In genomic region chr8:119437506-119437905, GRCm38 (mm10) we compare ENCODE assay signal across 11 mouse cellular contexts. TPM values are rescaled to one million over a fixed set of nuclear protein-coding genes. Genes with fewer than 3 reads are reported as not detected.
DNase-seq lines count a peak whose midpoint lies in the region; ATAC-seq and TF ChIP-seq lines count a peak whose summit lies in the region.
"Had no signal": no experiment of that assay in that cellular context is flagged by ENCODE, and none has a peak within 500 bp of the region (broad histone marks: within the 10 kb centered on the region; RNA-seq: fewer than 3 reads in every experiment).

No protein-coding gene starts in this region.

- intact Hi-C loops in heart, postnatal 36 days (cut with DNase I) = loop anchor here (2.0 kb wide), 1 partner anchor 15 kb away; no protein-coding TSS in a partner anchor

- no peak for TF ChIP-seq CTCF in G1E (IDR thresholded peaks at IDR 0.05; ENCODE audit: low read depth, low read length)

- peaks cover 35% of the 10 kb centered on the region for H3K4me1 ChIP-seq in heart, embryonic 10.5 days
- H3K4me1 ChIP-seq in G1E (ENCODE audit: insufficient read depth, low read depth, low read length) = peaks cover 19% of the 10 kb centered on the region
- H3K4me1 ChIP-seq in kidney, embryonic 15.5 days = peaks cover 43% of the 10 kb centered on the region
- no peaks in the 10 kb centered on the region for H3K4me1 ChIP-seq in hindbrain, embryonic 11.5 days (replicated peaks; ENCODE audit: control insufficient read depth, insufficient read depth, low read length)

- H3K4me3 ChIP-seq in heart, embryonic 10.5 days = peak overlapping the region; percentile 5; the same call in 1 of the 2 replicates
- peak overlapping the region; percentile 30; the same call in 1 of the 2 replicates for H3K4me3 ChIP-seq in G1E (ENCODE audit: low read depth, low read length)
- peak overlapping the region; percentile 16 for H3K4me3 ChIP-seq in kidney, embryonic 15.5 days (replicated peaks)
- H3K4me3 ChIP-seq in hindbrain, embryonic 11.5 days (ENCODE audit: low read depth, low read length) = no peak overlapping the region
- H3K4me3 ChIP-seq: layer of hippocampus, adult 2 months had no signal

- no peaks in the 10 kb centered on the region for H3K9me3 ChIP-seq in heart, embryonic 10.5 days
- H3K9me3 ChIP-seq in G1E (replicated peaks) = no peaks in the 10 kb centered on the region
- no peaks in the 10 kb centered on the region for H3K9me3 ChIP-seq in kidney, embryonic 15.5 days (replicated peaks)
- no peaks in the 10 kb centered on the region for H3K9me3 ChIP-seq in hindbrain, embryonic 11.5 days (ENCODE audit: control insufficient read depth, low read length)

- 71% methylated on average over 11 of the region's 11 CpGs for WGBS in heart, embryonic 10.5 days
- 65% methylated on average over 11 of the region's 11 CpGs for WGBS in kidney, embryonic 15.5 days
- WGBS in hindbrain, embryonic 11.5 days = 78% methylated on average over 11 of the region's 11 CpGs

- peak overlapping the region; percentile 45 for H3K4me2 ChIP-seq in kidney, embryonic 15.5 days
- no peak overlapping the region for H3K4me2 ChIP-seq in hindbrain, embryonic 11.5 days (replicated peaks; ENCODE audit: low read depth, low read length)

- no peak for DNase-seq in heart, embryonic 10.5 days (ENCODE audit: low spot score)
- no peak for DNase-seq in heart, postnatal 36 days
- DNase-seq in G1E (ENCODE audit: low spot score) = no peak
- peak; percentile 61 for DNase-seq in lung, postnatal 36 days
- no peak for DNase-seq in right cerebral cortex, postnatal 36 days (ENCODE audit: low spot score in 2 of 2)
- no peak for DNase-seq in hindbrain, embryonic 11.5 days (ENCODE audit: low spot score)
- no peak for DNase-seq in thymus, postnatal 0 days (ENCODE audit: low spot score)

- H3K36me3 ChIP-seq in heart, embryonic 10.5 days = no peaks in the 10 kb centered on the region
- no peaks in the 10 kb centered on the region for H3K36me3 ChIP-seq in G1E (replicated peaks)
- no peaks in the 10 kb centered on the region for H3K36me3 ChIP-seq in kidney, embryonic 15.5 days
- H3K36me3 ChIP-seq in hindbrain, embryonic 11.5 days (ENCODE audit: control insufficient read depth, insufficient read depth, low read length) = no peaks in the 10 kb centered on the region

- peak overlapping the region; percentile 22; the same call in 1 of the 2 replicates for H3K27ac ChIP-seq in heart, embryonic 10.5 days
- peak overlapping the region; percentile 58; the same call in 1 of the 2 replicates for H3K27ac ChIP-seq in kidney, embryonic 15.5 days
- H3K27ac ChIP-seq in hindbrain, embryonic 11.5 days (ENCODE audit: low read depth, low read length) = no peak overlapping the region
- H3K27ac ChIP-seq: layer of hippocampus, adult 2 months had no signal

- no peak overlapping the region; the same call in 1 of the 2 replicates for H3K9ac ChIP-seq in kidney, embryonic 15.5 days
- H3K9ac ChIP-seq in hindbrain, embryonic 11.5 days (ENCODE audit: low read depth, low read length) = no peak overlapping the region

- ATAC-seq in G1E (ENCODE audit: extremely low read depth, insufficient number of reproducible peaks, low FRiP score, poor library complexity, severe bottlenecking) = no peak
- ATAC-seq in kidney, embryonic 15.5 days (replicated peaks; ENCODE audit: low FRiP score) = no peak
- ATAC-seq in hindbrain, embryonic 11.5 days (ENCODE audit: low FRiP score) = no peak
- ATAC-seq: midbrain, embryonic 16.5 days had no signal

- peaks cover 55% of the 10 kb centered on the region for H3K27me3 ChIP-seq in heart, embryonic 10.5 days (ENCODE audit: insufficient read depth, poor library complexity, severe bottlenecking)
- peaks cover 47% of the 10 kb centered on the region for H3K27me3 ChIP-seq in G1E (ENCODE audit: insufficient read depth, low read length)
- H3K27me3 ChIP-seq in kidney, embryonic 15.5 days = peaks cover 2% of the 10 kb centered on the region; the same call in 1 of the 2 replicates
- H3K27me3 ChIP-seq in hindbrain, embryonic 11.5 days (ENCODE audit: control insufficient read depth, insufficient read depth, low read length) = no peaks in the 10 kb centered on the region

RNA-seq across cellular contexts. Expression of gene Osgin1, which starts 3.6 kb away (rescaled TPM):
- 0.20 and 2.7 TPM in 2 replicates for polyA plus RNA-seq in heart, embryonic 10.5 days (2016; fragmentation: Nextera tagmentation; extraction: Ambion mirVana)
- 1 to 10 TPM; 4.6 to 7.4 TPM for total RNA-seq in heart, postnatal 36 days (2021)
- total RNA-seq in G1E (2014; fragmentation: Nextera tagmentation) (not detected in 2 replicates), G1E (2017) (0.17 and 0.49 TPM in 2 replicates)
- 0.08 and 0.10 TPM in 2 replicates for polyA plus RNA-seq in G1E (2012)
- polyA plus RNA-seq in kidney, embryonic 15.5 days (2015; fragmentation: Nextera tagmentation; extraction: Ambion mirVana) = 2.0 and 3.5 TPM in 2 replicates
- polyA plus RNA-seq in hindbrain, embryonic 11.5 days (2014; fragmentation: Nextera tagmentation; extraction: Ambion mirVana) = 0.23 TPM in 1 of 2 replicates, not detected in the other
- 1.4 and 1.6 TPM in 2 replicates for polyA plus RNA-seq in thymus, postnatal 0 days (2015; fragmentation: Nextera tagmentation; extraction: Ambion mirVana)
- total RNA-seq: common myeloid progenitor, adult 5-6 weeks had no signal

RNA-seq across cellular contexts. Expression of gene Necab2, which starts 9.0 kb away (rescaled TPM):
- polyA plus RNA-seq in heart, embryonic 10.5 days (2016; fragmentation: Nextera tagmentation; extraction: Ambion mirVana) = 1.9 and 3.4 TPM in 2 replicates
- total RNA-seq in heart, postnatal 36 days (2021) = not detected
- total RNA-seq in G1E (2014; fragmentation: Nextera tagmentation) = not detected in 2 replicates
- 0.06 TPM in 1 of 2 replicates, not detected in the other for total RNA-seq in G1E (2017)
- polyA plus RNA-seq in G1E (2012) = not detected in 2 replicates
- polyA plus RNA-seq in kidney, embryonic 15.5 days (2015; fragmentation: Nextera tagmentation; extraction: Ambion mirVana) = 2.3 and 3.3 TPM in 2 replicates
- 14.5 and 17.2 TPM in 2 replicates for polyA plus RNA-seq in hindbrain, embryonic 11.5 days (2014; fragmentation: Nextera tagmentation; extraction: Ambion mirVana)
- polyA plus RNA-seq in thymus, postnatal 0 days (2015; fragmentation: Nextera tagmentation; extraction: Ambion mirVana) = 0.12 TPM in 2 replicates
- total RNA-seq: common myeloid progenitor, adult 5-6 weeks had no signal

RNA-seq across cellular contexts. Expression of gene Mlycd, which starts 42.8 kb away (rescaled TPM):
- 15.2 and 17.7 TPM in 2 replicates for polyA plus RNA-seq in heart, embryonic 10.5 days (2016; fragmentation: Nextera tagmentation; extraction: Ambion mirVana)
- total RNA-seq in heart, postnatal 36 days (2021) = 100 to 1,000 TPM; 124 to 152 TPM
- total RNA-seq in G1E (2014; fragmentation: Nextera tagmentation) (4.1 and 7.7 TPM in 2 replicates), G1E (2017) (10.5 and 14.8 TPM in 2 replicates)
- polyA plus RNA-seq in G1E (2012) = 16.7 and 20.1 TPM in 2 replicates
- 11.7 and 12.8 TPM in 2 replicates for polyA plus RNA-seq in kidney, embryonic 15.5 days (2015; fragmentation: Nextera tagmentation; extraction: Ambion mirVana)
- 9.2 and 10.7 TPM in 2 replicates for polyA plus RNA-seq in hindbrain, embryonic 11.5 days (2014; fragmentation: Nextera tagmentation; extraction: Ambion mirVana)
- polyA plus RNA-seq in thymus, postnatal 0 days (2015; fragmentation: Nextera tagmentation; extraction: Ambion mirVana) = 11.6 and 13.4 TPM in 2 replicates
